Mouse (Mus musculus): Measurements from ENCODE around the gene Ccdc57. TPM values are rescaled to one million over a fixed set of nuclear protein-coding genes. Genes with fewer than 3 reads are reported as not detected.

Gene Ccdc57
- polyA plus RNA-seq, 1 experiment from 2014 or later: 5.9 TPM

DNA sequence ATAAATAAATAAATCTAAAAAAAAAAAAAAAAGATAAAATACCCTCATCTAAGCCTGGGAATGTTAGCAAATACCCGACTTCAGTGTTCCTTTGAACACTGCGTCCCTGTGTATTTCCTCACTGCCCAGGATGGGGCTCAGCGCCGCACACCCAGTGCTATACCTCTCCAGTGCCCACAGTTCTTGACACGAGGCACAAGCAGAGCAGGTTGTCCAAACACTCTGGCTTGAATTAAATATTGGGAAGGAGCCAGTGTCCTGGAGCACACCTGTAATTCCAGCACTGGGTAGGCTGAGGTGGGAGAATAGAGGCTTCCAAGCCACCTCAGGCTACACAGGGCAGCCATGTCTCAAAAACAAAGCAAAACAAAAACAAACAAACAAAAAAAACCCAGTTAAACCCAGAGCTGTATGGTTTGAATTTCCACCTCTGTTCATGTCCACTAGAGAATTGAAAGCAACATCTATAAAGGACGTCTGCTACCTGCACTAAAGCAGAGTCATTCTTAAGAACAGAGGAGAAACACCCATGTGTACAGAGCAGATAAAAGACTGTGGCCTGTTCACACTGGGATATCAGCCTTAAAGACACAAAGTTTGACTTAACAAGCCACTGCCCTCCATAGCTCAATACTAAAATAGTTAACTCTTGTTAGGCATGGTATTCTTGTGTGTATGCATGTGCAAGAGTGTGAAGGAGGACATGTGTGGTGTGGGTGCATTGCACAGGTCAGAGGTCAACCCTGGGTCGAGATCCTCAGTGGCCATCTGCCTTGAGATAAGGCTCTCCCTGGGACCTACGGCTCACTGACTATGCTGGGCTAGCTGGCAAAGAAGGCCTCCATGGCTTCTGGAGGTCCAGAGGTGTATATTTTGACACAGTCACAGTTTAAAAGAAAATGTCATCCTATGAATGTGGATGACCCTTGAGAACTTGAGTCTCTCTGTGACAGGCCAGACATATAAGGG, 32.1 kb downstream of the Ccdc57 start:
- Histone ChIP-seq H3K9ac (replicated peaks) (no peak overlapping the region), H3K4me1 (no peaks in the 10 kb centered on the region), H3K27me3 (replicated peaks) (no peaks in the 10 kb centered on the region), H3K9me3 (replicated peaks) (no peaks in the 10 kb centered on the region), H3K4me3 (replicated peaks) (no peak overlapping the region), H3K36me3 (peaks cover 19% of the 10 kb centered on the region), H3K27ac (replicated peaks) (no peak overlapping the region), H3K4me2 (no peak overlapping the region)
- 92% methylated on average over 8 of the region's 8 CpGs for WGBS
- ATAC-seq (ENCODE audit: low FRiP score): no peak

DNA sequence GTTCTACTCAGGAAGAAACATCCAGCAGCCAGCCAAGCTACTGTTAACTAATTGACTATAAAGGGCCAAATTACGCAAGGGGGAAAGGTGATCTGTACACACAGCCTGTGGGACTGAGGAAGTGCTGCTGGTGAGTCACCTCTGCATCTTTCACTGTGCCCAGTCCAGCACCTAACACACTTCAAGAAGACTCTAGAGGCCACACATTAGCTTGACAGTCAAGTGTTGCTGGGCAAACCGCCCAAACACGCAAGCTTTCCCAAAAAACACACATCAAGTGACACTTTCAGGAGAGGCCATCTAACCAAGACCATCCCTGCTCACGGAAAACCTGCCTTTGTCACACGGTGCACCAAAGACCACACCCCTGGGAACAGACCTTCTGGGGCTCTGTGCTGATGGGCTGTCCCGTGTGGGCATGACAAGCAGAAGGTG, 34.5 kb downstream of the Ccdc57 start:
- ATAC-seq (ENCODE audit: low FRiP score): no peak
- Histone ChIP-seq H3K27ac (replicated peaks) (no peak overlapping the region), H3K4me2 (no peak overlapping the region), H3K4me3 (replicated peaks) (no peak overlapping the region), H3K4me1 (no peaks in the 10 kb centered on the region), H3K9me3 (replicated peaks) (no peaks in the 10 kb centered on the region), H3K27me3 (replicated peaks) (no peaks in the 10 kb centered on the region), H3K9ac (replicated peaks) (no peak overlapping the region), H3K36me3 (peaks cover 40% of the 10 kb centered on the region)
- 89% methylated on average over 6 of the region's 6 CpGs for WGBS

DNA sequence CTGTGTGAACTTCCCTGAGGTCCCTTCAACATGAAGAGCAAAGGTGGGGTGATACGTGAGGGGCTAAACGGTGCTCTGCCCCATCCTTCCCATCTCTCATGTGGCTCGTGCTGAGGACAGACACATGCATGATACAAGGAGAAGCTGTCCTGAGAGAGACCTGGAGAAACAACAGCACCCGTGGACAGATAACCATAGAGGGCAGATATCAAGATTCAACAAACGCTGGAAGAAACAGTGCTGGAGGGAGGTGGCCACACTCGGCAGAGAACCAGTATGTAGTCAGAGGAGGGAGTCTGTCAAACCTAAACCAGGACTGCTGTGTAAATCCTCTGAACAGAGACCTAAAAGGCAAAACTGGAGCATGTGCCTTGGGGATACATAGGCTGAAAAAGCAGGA, 37.2 kb downstream of the Ccdc57 start:
- Histone ChIP-seq H3K4me2 (no peak overlapping the region), H3K27ac (replicated peaks) (no peak overlapping the region), H3K4me3 (replicated peaks) (no peak overlapping the region), H3K27me3 (replicated peaks) (no peaks in the 10 kb centered on the region), H3K36me3 (peaks cover 55% of the 10 kb centered on the region), H3K4me1 (no peaks in the 10 kb centered on the region), H3K9me3 (replicated peaks) (no peaks in the 10 kb centered on the region), H3K9ac (replicated peaks) (no peak overlapping the region)
- no peak for ATAC-seq (ENCODE audit: low FRiP score)
- WGBS: 93% methylated on average over 6 of the region's 6 CpGs

DNA sequence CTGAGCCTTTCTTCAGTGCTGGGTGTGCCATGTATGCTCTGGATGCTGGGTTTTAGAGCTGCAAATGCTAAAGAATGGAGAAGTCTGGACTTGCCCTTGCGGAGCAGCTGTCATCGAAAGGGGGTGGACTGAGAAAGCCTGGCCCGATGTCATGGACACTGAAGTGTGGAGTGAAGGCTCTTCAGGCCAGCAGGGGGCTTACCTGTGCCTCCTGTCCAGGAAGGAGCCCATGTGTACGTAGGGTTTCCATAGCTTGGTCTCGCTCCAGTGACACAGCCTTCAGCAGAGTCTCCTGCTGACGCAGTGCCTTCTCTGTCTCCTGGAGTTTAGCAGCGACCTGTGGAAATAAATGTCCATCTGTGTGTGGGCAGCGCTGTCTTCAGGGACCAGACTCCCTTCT, 38.3 kb downstream of the Ccdc57 start:
- peaks cover 65% of the 10 kb centered on the region for H3K36me3 ChIP-seq
- no peak overlapping the region for H3K9ac ChIP-seq (replicated peaks)

DNA sequence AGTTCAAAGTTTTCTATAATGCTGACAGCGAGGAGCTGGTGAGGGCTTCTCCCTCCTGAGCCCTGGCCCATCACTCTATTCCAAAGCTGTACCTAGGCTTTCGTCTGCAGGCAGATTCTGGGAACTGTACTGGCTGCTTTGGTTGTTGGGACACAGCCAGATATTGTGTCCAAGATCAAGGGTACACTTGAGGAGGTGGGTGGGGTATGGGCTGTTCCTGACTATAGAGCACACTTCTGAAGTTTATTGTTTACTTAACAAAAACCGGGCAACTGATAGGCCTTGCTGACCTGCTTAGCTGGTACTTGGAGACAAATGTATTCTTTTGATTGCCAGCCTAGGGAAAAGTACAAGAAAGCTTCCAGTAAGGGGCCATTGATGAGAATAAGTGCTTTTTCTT, 43.5 kb downstream of the Ccdc57 start:
- H3K4me1 ChIP-seq: no peaks in the 10 kb centered on the region
- H3K9ac ChIP-seq (replicated peaks): no peak overlapping the region
- 94% methylated on average over 3 of the region's 3 CpGs for WGBS
- no peaks in the 10 kb centered on the region for H3K9me3 ChIP-seq (replicated peaks)
- peaks cover 65% of the 10 kb centered on the region for H3K36me3 ChIP-seq
- no peak for ATAC-seq (ENCODE audit: low FRiP score)
- no peak overlapping the region for H3K27ac ChIP-seq (replicated peaks)
- no peak overlapping the region for H3K4me2 ChIP-seq
- no peaks in the 10 kb centered on the region for H3K27me3 ChIP-seq (replicated peaks)
- no peak overlapping the region for H3K4me3 ChIP-seq (replicated peaks)

More for the DNA sequence above, 38.3 kb downstream of the Ccdc57 start:
- Histone ChIP-seq H3K27me3 (replicated peaks) (no peaks in the 10 kb centered on the region), H3K4me2 (no peak overlapping the region), H3K27ac (replicated peaks) (no peak overlapping the region), H3K4me3 (replicated peaks) (no peak overlapping the region), H3K4me1 (no peaks in the 10 kb centered on the region), H3K9me3 (replicated peaks) (no peaks in the 10 kb centered on the region)
- ATAC-seq (ENCODE audit: low FRiP score): no peak
- 89% methylated on average over 8 of the region's 8 CpGs for WGBS

DNA sequence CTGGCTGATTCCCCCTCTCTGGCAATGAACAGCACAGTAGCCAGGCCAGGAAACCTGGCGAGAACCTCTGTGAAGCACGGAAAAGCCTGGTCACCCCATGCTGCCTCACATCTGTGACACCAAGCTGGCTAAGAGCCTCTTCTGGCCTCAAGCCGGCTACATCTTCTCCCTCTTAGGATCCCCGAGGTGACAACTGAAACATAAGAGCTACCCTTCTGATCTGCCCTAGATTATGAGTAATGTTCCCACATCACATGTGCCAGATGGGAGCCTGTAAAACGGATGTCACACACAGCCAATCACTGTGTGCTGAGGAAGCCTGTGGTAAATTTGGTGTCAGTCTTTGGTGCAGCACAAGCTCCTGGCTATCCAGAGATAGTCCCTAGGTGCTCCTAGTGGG, 44.0 kb downstream of the Ccdc57 start:
- no peak for ATAC-seq (ENCODE audit: low FRiP score)
- Histone ChIP-seq H3K27me3 (replicated peaks) (no peaks in the 10 kb centered on the region), H3K4me1 (no peaks in the 10 kb centered on the region), H3K9me3 (replicated peaks) (no peaks in the 10 kb centered on the region), H3K4me2 (no peak overlapping the region), H3K27ac (replicated peaks) (no peak overlapping the region), H3K4me3 (replicated peaks) (no peak overlapping the region), H3K36me3 (peaks cover 64% of the 10 kb centered on the region), H3K9ac (replicated peaks) (no peak overlapping the region)
- 86% methylated on average over 5 of the region's 5 CpGs for WGBS

DNA sequence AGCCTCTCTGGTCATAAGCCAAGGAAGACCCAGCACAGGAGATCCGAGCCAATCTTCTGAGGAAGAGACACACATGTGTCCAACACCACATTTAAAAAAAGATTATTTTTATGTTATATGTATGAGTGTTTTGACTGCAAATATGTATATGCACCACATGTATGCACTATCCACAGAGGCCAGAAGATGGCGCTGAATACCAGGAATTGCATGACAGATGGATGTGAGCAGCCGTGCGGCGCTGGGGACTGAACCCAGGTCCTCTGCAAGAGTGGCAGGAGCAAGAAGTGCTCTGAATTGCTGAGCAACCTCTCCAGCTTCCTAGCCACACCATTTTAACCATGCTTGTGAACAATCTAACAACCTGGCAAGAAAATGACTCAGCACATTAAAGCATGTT, 45.2 kb downstream of the Ccdc57 start:
- no peak overlapping the region for H3K9ac ChIP-seq (replicated peaks)
- no peaks in the 10 kb centered on the region for H3K27me3 ChIP-seq (replicated peaks)
- no peak overlapping the region for H3K27ac ChIP-seq (replicated peaks)
- no peak overlapping the region for H3K4me2 ChIP-seq
- H3K4me3 ChIP-seq (replicated peaks): no peak overlapping the region
- WGBS: 90% methylated on average over 5 of the region's 5 CpGs
- no peak for ATAC-seq (ENCODE audit: low FRiP score)
- peaks cover 59% of the 10 kb centered on the region for H3K36me3 ChIP-seq
- H3K4me1 ChIP-seq: no peaks in the 10 kb centered on the region
- H3K9me3 ChIP-seq (replicated peaks): no peaks in the 10 kb centered on the region

DNA sequence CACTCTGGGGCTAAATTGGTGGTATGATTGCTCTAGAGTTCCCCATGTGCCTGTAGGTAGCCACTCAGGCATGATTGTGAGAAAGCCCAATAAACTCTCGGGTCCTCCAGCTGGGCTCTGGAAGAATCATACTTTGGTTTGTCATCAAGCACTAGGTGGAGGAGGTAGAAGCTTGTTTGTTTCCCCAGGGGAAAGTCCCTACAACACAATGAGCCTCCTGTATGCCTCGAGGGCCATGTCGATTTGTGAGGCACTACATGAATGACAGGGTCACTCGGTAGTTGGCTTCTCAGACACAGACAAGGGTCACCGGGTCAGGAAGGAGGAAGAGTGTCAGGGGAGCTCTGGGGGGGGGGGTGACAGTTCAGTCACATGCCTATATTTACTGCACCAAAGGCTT, 46.2 kb downstream of the Ccdc57 start:
- H3K9ac ChIP-seq (replicated peaks): no peak overlapping the region
- peaks cover 54% of the 10 kb centered on the region for H3K36me3 ChIP-seq
- no peaks in the 10 kb centered on the region for H3K4me1 ChIP-seq
- H3K27me3 ChIP-seq (replicated peaks): no peaks in the 10 kb centered on the region
- ATAC-seq (ENCODE audit: low FRiP score): no peak
- H3K4me3 ChIP-seq (replicated peaks): no peak overlapping the region
- WGBS: 76% methylated on average over 5 of the region's 5 CpGs
- no peaks in the 10 kb centered on the region for H3K9me3 ChIP-seq (replicated peaks)
- no peak overlapping the region for H3K4me2 ChIP-seq
- no peak overlapping the region for H3K27ac ChIP-seq (replicated peaks)

DNA sequence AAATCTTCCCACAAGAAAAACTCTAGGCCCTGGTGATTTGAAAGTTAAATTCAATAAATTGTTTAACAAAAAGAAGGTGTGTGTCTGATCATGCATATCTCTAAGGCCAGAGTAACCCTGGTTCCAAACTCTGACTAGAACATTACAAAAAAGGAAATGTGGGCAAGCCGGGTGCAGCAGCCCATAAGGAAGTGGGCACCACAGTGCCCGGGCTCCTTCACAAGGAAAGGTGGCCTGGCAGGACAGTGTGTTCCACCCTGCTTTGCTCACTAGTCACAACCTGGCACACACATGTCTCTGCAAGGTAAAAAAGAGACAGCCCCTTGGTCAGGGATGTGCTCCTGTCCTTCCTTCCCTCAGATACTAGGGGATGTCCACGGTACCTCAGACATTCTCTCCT, 49.1 kb downstream of the Ccdc57 start:
- Histone ChIP-seq H3K4me1 (no peaks in the 10 kb centered on the region), H3K27me3 (replicated peaks) (no peaks in the 10 kb centered on the region), H3K9ac (replicated peaks) (no peak overlapping the region), H3K36me3 (peaks cover 62% of the 10 kb centered on the region), H3K9me3 (replicated peaks) (no peaks in the 10 kb centered on the region), H3K4me2 (no peak overlapping the region), H3K27ac (replicated peaks) (no peak overlapping the region), H3K4me3 (replicated peaks) (no peak overlapping the region)
- 97% methylated on average over 3 of the region's 3 CpGs for WGBS
- no peak for ATAC-seq (ENCODE audit: low FRiP score)

DNA sequence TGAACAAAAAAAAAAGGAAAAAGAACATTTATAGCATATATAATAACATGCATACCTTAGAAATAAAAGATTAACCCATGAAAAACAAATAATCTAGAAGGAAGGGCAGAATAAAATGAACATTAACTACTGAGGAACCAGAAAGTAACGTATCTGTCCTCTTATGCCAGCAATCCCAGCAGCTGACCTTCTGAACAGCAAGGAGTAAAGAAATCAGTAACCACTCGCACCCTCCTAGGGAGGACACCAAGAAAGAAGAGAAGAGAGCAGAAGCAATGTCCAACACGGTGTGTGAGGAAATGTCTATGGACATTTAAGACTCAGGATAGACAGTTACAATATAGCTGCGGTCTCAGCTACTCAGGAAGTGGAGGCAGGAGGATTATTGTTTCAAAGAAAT, 49.7 kb downstream of the Ccdc57 start:
- Histone ChIP-seq H3K4me2 (no peak overlapping the region), H3K36me3 (peaks cover 62% of the 10 kb centered on the region), H3K4me3 (replicated peaks) (no peak overlapping the region), H3K4me1 (no peaks in the 10 kb centered on the region), H3K9me3 (replicated peaks) (no peaks in the 10 kb centered on the region), H3K27ac (replicated peaks) (no peak overlapping the region), H3K27me3 (replicated peaks) (no peaks in the 10 kb centered on the region), H3K9ac (replicated peaks) (no peak overlapping the region)
- 92% methylated on average over 4 of the region's 4 CpGs for WGBS
- ATAC-seq (ENCODE audit: low FRiP score): no peak

DNA sequence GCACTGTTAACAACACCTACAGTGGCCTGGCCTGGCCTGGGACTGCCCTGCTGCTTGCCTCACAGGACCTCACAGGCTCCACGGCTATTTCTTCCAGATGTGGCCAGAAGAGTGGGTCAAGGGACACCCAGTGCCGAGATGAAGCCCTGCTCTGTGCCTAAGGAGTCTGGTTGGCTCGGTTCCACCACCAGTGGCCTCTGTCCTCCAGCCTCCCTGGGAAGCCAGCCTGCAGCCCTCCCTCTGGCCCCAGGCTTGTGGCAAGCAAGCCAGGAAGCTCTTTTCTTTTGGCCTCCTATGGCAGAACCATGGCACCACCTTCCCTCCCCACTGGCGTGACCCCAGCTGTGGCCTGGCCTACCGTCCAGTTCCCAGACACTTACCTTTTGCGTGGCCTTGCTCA, 59.5 kb downstream of the Ccdc57 start:
- H3K9me3 ChIP-seq (replicated peaks): no peaks in the 10 kb centered on the region
- no peak overlapping the region for H3K27ac ChIP-seq (replicated peaks)
- H3K36me3 ChIP-seq: 0 out of 2 replicates have a peak, but pooled peaks cover 7% of the 10 kb centered on the region
- no peak overlapping the region for H3K9ac ChIP-seq (replicated peaks)
- H3K4me2 ChIP-seq: no peak overlapping the region
- no peak for ATAC-seq (ENCODE audit: low FRiP score)
- no peak overlapping the region for H3K4me3 ChIP-seq (replicated peaks)
- H3K4me1 ChIP-seq: no peaks in the 10 kb centered on the region
- H3K27me3 ChIP-seq (replicated peaks): no peaks in the 10 kb centered on the region
- 86% methylated on average over 6 of the region's 6 CpGs for WGBS

DNA sequence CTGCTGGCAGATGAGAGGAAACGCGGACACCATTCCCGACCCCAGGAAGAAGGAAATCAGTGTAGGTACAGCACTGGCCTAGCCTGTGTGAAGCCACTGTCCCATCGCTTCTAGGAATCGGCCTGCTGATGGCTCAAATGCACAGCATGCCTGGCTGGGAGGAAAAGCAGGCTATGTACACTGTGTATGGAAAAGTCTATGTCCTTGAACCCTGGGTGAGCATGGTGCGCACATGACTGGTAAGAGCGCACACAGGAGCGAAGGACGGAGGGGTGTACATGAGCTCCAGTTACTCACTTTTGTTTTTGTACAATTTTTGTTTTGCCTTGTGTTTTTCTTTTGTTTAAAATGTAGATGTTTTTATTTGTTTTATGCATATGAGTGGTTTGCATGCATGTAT, 61.2 kb downstream of the Ccdc57 start:
- 95% methylated on average over 9 of the region's 9 CpGs for WGBS
- Histone ChIP-seq H3K9ac (replicated peaks) (no peak overlapping the region), H3K4me2 (no peak overlapping the region), H3K4me1 (no peaks in the 10 kb centered on the region), H3K36me3 (peaks cover under 1% of the 10 kb centered on the region), H3K4me3 (replicated peaks) (no peak overlapping the region), H3K27ac (replicated peaks) (no peak overlapping the region), H3K9me3 (replicated peaks) (no peaks in the 10 kb centered on the region), H3K27me3 (replicated peaks) (no peaks in the 10 kb centered on the region)
- no peak for ATAC-seq (ENCODE audit: low FRiP score)

Data from neural tube, embryonic 15.5 days (tissue).